Comparison of ENCODE assay signal across 22 mouse cellular contexts in genomic region chr10:117199701-117200100, GRCm38 (mm10). TPM values are rescaled to one million over a fixed set of nuclear protein-coding genes. Genes with fewer than 3 reads are reported as not detected.
"Had no signal": no experiment of that assay in that cellular context is flagged by ENCODE, and none has a peak within 500 bp of the region (broad histone marks: within the 10 kb centered on the region; RNA-seq: fewer than 3 reads in every experiment).

No protein-coding gene starts in this region.

- H3K4me1 ChIP-seq: neural tube, embryonic 13.5 days had no signal

- H3K4me3 ChIP-seq: layer of hippocampus, adult 2 months; liver, embryonic 13.5 days; lung, embryonic 15.5 days; neural tube, embryonic 13.5 days had no signal

- ATAC-seq: liver, postnatal 0 days had no signal

- H3K9ac ChIP-seq: liver, embryonic 13.5 days; liver, postnatal 0 days; lung, embryonic 15.5 days; neural tube, embryonic 13.5 days had no signal

- H3K4me2 ChIP-seq: liver, embryonic 13.5 days; lung, embryonic 15.5 days; neural tube, embryonic 13.5 days had no signal

- H3K36me3 ChIP-seq: liver, embryonic 13.5 days; lung, embryonic 15.5 days; neural tube, embryonic 13.5 days had no signal

- DNase-seq: kidney, adult 11 months; kidney, adult 9 months; kidney, postnatal 10 days; kidney, postnatal 4 days; left cerebral cortex, postnatal 4 days; liver; liver, embryonic 13.5 days; liver, postnatal 0 days; lung, postnatal 36 days; midbrain, embryonic 14.5 days; right cerebral cortex, postnatal 14 days; thymus, postnatal 36 days had no signal

- H3K27ac ChIP-seq: layer of hippocampus, adult 2 months; liver, embryonic 13.5 days; lung, embryonic 15.5 days; neural tube, embryonic 13.5 days had no signal

- H3K9me3 ChIP-seq: liver, embryonic 13.5 days; lung, embryonic 15.5 days; neural tube, embryonic 13.5 days had no signal

- H3K27me3 ChIP-seq: neural tube, embryonic 13.5 days had no signal

RNA-seq across cellular contexts. Expression of gene 9530003J23Rik, which starts 38.8 kb away (rescaled TPM):
- total RNA-seq: layer of hippocampus, adult 2 months; layer of hippocampus, postnatal 14 days; left cerebral cortex, adult 18-20 months; left cerebral cortex, postnatal 10 days; left cerebral cortex, postnatal 4 days; megakaryocyte progenitor cell, adult 5-6 weeks had no signal
- polyA plus RNA-seq: liver, embryonic 13.5 days; liver, postnatal 0 days; lung, embryonic 15.5 days; midbrain, embryonic 14.5 days; neural tube, embryonic 13.5 days; spleen, adult 2 months; stomach, embryonic 16.5 days; thymus, postnatal 0 days had no signal
